Mouse (Mus musculus) macrophage (primary cell): ENCODE results near the gene Prkag2. TPM values are rescaled to one million over a fixed set of nuclear protein-coding genes. Genes with fewer than 3 reads are reported as not detected.

Experiments
- polyA plus RNA-seq: library from polyadenylated mRNA; stranded (reverse); fragments of 250-400 nt; gene quantifications from 3 replicates; pipeline ENCODE4 v1.2.4, GENCODE M21; 2018; ENCODE audit warnings: inconsistent platforms

Prkag2 gene
- polyA plus RNA-seq, 1 experiment from 2014 or later: 28.2 TPM

Other genes with a start within 250 kb of the Prkag2 start
- not detected in 3 replicates for gene Galntl5, start 80.8 kb upstream of the Prkag2 start, polyA plus RNA-seq
- gene Galnt11, start 121.3 kb upstream of the Prkag2 start, polyA plus RNA-seq: 18.9 to 20.9 TPM (median 20.6 TPM) in 3 replicates
- not detected in 3 replicates for gene E130116L18Rik, start 122.5 kb upstream of the Prkag2 start, polyA plus RNA-seq